24 mouse cellular contexts compared by ENCODE assay signal in genomic region chr7:89864769-89865168, GRCm38 (mm10). TPM values are rescaled to one million over a fixed set of nuclear protein-coding genes. Genes with fewer than 3 reads are reported as not detected.
DNase-seq lines count a peak whose midpoint lies in the region; ATAC-seq and TF ChIP-seq lines count a peak whose summit lies in the region.
"Had no signal": no experiment of that assay in that cellular context is flagged by ENCODE, and none has a peak within 500 bp of the region (broad histone marks: within the 10 kb centered on the region; RNA-seq: fewer than 3 reads in every experiment).

No protein-coding gene starts in this region.

- peak; percentile 3 for DNase-seq in CD4-positive, CD25-positive, alpha-beta regulatory T cell, adult 2 months (ENCODE audit: low read depth, low spot score)
- DNase-seq in layer of hippocampus, adult 2 months (ENCODE audit: low spot score in 2 of 2), result no peak
- no peak for DNase-seq in layer of hippocampus, postnatal 25 days (ENCODE audit: extremely low spot score in 1 of 2, low spot score in 1 of 2)
- DNase-seq in ES-CJ7 (ENCODE audit: low read depth, low spot score), result peak; percentile 31
- peak; percentile 7 for DNase-seq in induced T-regulatory cell, adult 2 months (ENCODE audit: low read depth)
- no peak for DNase-seq in kidney, adult 9 months
- no peak for DNase-seq in left cerebral cortex, adult 8-10 months (ENCODE audit: low spot score in 2 of 2)
- DNase-seq: adrenal gland, postnatal 25 days; cerebellum, adult 8-10 months; kidney, adult 8-10 months; kidney, postnatal 36 days; left cerebral cortex, postnatal 4 days; lung, postnatal 14 days; thymus, postnatal 25 days had no signal

- TF ChIP-seq CTCF in layer of hippocampus, adult 2 months (conservative IDR thresholded peaks at IDR 0.05), result peak; percentile 55

- ATAC-seq in CD4-positive, CD25-positive, alpha-beta regulatory T cell, adult 4 months, result no peak
- ATAC-seq: forebrain, embryonic 15.5 days had no signal

- H3K27ac ChIP-seq in layer of hippocampus, adult 2 months, result no peak overlapping the region
- H3K27ac ChIP-seq: forebrain, embryonic 15.5 days; hindbrain, embryonic 14.5 days; neural tube, embryonic 12.5 days had no signal

- no peak overlapping the region for H3K4me3 ChIP-seq in layer of hippocampus, adult 2 months
- H3K4me3 ChIP-seq: erythroblast, embryonic 14.5 days; forebrain, embryonic 15.5 days; neural tube, embryonic 12.5 days had no signal

RNA-seq across cellular contexts. Expression of gene Ccdc81, which starts 38.7 kb away (rescaled TPM):
- polyA plus RNA-seq in CD4-positive, CD25-positive, alpha-beta regulatory T cell, adult 4 months (2017; shearing (Covaris generic)), result not detected
- under 1 TPM; 0.56 to 0.90 TPM for total RNA-seq in layer of hippocampus, adult 2 months (2021)
- total RNA-seq in layer of hippocampus, postnatal 25 days (2021), result under 1 TPM; 0.42 to 0.52 TPM
- total RNA-seq in left cerebral cortex, adult 8-10 months (2022), result under 1 TPM; 0.46 to 0.79 (median 0.60) TPM
- total RNA-seq: adrenal gland, postnatal 25 days; common myeloid progenitor, adult 5-6 weeks; gastrocnemius, adult 18-20 months; heart, adult 8-10 months; heart, postnatal 25 days had no signal
- polyA plus RNA-seq: erythroblast, embryonic 14.5 days; liver, embryonic 11.5 days had no signal

Comparison
In these comparisons a context has a peak if more than half of its experiments do, and no peak if none do; other contexts are left out.
1. DNase-seq: peak in CD4-positive, CD25-positive, alpha-beta regulatory T cell, adult 2 months (single experiment), ES-CJ7 (single experiment) and induced T-regulatory cell, adult 2 months (single experiment); none in layer of hippocampus, adult 2 months (0 of 2), layer of hippocampus, postnatal 25 days (0 of 2), kidney, adult 9 months (single experiment) and left cerebral cortex, adult 8-10 months (0 of 2).